Mouse (Mus musculus): ENCODE data around the gene Cypt15.
"Not testable (repeated sequence)": the region's sequence is repeated elsewhere in the genome, so short reads cannot be mapped to it uniquely, and the experiment has no call there.

Gene Cypt15

GRCm38 (mm10) chrX:39345967-39346366, at the start of gene Cypt15:
Cypt15 (plus strand) TSS chrX:39346267.
- POLR2A ChIA-PET, CTCF ChIA-PET: not testable (repeated sequence)

DNA sequence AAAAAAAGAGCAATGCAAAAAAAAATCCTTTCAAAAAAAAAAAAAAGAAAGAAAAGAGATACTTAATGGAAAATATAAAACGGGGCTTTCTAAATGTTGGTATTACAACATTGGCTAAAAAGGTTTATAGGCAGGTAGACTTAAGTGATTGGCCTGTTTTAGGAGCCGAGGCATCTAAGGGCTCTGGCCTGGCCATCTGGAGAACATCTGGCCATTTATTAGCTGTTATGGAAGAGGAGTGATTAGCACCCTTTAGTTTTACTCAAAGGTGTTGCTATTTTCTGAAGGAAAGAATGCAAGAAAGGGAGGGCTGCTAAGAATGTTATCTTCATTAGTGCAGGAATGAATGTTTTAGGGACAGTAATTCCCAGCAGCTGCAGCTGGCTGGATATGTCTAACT, 24.9 kb downstream of the Cypt15 start:
- POLR2A ChIA-PET, result no interaction called here
- CTCF ChIA-PET, result no interaction called here

DNA sequence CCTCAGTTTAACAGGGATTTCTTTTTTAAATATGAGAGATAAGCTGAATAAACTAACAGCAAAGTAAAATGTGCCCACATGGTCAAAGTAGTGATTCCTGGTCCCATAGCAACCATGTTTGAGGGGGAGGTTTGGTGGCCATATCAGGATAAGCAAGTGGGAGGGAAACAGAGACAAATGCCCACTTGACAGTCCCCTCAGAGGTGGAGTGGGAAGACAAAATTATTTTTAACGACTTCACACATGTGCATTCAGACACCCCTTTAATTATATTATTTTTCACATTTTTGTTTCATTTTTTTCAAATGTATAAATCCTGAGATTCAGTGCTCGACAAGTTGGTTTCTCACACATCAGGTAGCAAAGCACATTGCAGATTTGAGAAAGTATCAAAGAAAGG, 32.8 kb downstream of the Cypt15 start:
- ChIA-PET POLR2A (no interaction called here), CTCF (no interaction called here)

DNA sequence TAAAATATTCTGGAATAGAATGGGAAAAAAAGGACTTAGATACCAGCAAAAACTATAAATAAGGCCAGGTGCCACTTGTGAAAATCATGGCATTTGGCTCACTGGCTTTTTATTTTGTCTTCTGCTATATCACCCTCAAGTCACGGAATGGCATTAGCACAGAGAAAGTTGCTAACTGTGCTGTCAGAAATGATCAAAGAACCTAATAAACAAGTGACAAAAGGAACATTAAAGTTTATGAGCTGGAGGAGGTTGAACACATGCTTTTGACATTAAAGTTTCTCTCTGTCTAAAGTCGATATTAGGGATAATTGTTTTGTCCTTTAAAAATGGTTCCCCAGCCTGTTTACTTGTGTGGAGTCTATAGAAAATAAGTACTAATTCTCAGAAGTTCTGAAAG, 37.7 kb downstream of the Cypt15 start:
- POLR2A ChIA-PET, result no interaction called here

More for the DNA sequence above, 37.7 kb downstream of the Cypt15 start:
- CTCF ChIA-PET, result no interaction called here
